Mouse (Mus musculus) embryonic facial prominence, embryonic 15.5 days (tissue): ENCODE results near the gene Cpsf7. TPM values are rescaled to one million over a fixed set of nuclear protein-coding genes. Genes with fewer than 3 reads are reported as not detected.
A peak's percentile ranks its signal among the peaks of the same experiment; 100 is the strongest.

Experiments
- ATAC-seq: fragments of 200-750 bp; cut with Nextera tagmentation; 2 replicates; pipeline ENCODE4 v1.8.0; 2017; ENCODE audit warnings: low read depth, moderate TSS enrichment; ENCODE audit not compliant: insufficient number of reproducible peaks, low FRiP score, low TSS enrichment
- H3K27ac ChIP-seq: fragments of 300-500 bp; sonication (generic); replicated peaks from 2 replicates; pipeline ENCODE4 v1.5.1; 2015; ENCODE audit warnings: mild to moderate bottlenecking, inconsistent platforms
- H3K27me3 ChIP-seq: fragments of 300-500 bp; sonication (generic); 2 replicates; pipeline ENCODE4 v1.6.1; 2015; ENCODE audit warnings: inconsistent platforms
- H3K36me3 ChIP-seq: fragments of 300-500 bp; sonication (generic); 2 replicates; pipeline ENCODE4 v1.6.1; 2015; ENCODE audit warnings: mild to moderate bottlenecking, inconsistent platforms
- H3K4me1 ChIP-seq: fragments of 300-500 bp; sonication (generic); 2 replicates; pipeline ENCODE4 v1.6.1; 2015; ENCODE audit warnings: inconsistent platforms
- H3K4me2 ChIP-seq: fragments of 300-500 bp; sonication (generic); replicated peaks from 2 replicates; pipeline ENCODE4 v1.6.1; 2015; ENCODE audit warnings: mild to moderate bottlenecking, inconsistent platforms
- H3K4me3 ChIP-seq: fragments of 300-500 bp; sonication (generic); replicated peaks from 2 replicates; pipeline ENCODE4 v1.5.1; 2015; ENCODE audit warnings: mild to moderate bottlenecking, inconsistent platforms
- H3K9ac ChIP-seq: fragments of 300-500 bp; sonication (generic); 2 replicates; pipeline ENCODE4 v1.6.1; 2015; ENCODE audit warnings: inconsistent platforms
- H3K9me3 ChIP-seq: fragments of 300-500 bp; sonication (generic); replicated peaks from 2 replicates; pipeline ENCODE4 v1.6.1; 2016; ENCODE audit warnings: inconsistent platforms
- WGBS: fragments of 180-500 bp; shearing (Covaris S2); methylation state at CpG from one replicate; pipeline ENCODE4 v1.1.7; 2015; 5-methylcytosine and 5-hydroxymethylcytosine counted together
- polyA plus RNA-seq: library from polyadenylated mRNA; unstranded; fragments of >200 nt; fragmentation: Nextera tagmentation; extraction: Ambion mirVana; gene quantifications from 2 replicates; pipeline ENCODE4 v1.2.1, GENCODE M21; 2015

Gene Cpsf7
- polyA plus RNA-seq, 1 experiment from 2014 or later: 49.5 TPM

DNA sequence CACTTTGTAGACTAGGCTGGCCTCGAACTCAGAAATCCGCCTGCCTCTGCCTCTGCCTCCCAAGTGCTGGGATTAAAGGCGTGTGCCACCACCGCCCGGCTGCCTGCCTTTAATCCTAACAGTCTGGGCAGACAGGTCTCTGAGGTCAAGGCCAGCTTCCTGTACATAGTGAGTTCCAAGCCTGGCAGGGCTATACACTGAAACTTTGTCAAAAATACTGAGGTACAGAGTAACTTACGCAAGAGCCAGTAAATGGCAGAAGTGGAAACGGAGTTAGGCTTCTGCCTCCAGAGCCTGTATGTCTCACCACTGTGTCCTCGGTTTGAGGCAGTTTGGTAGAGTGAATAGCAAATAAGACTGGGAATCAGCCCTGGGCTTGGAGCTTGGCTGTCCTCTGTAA is 62.2 kb downstream of the Cpsf7 start:
- Histone ChIP-seq H3K9me3 (no peaks in the 10 kb centered on the region), H3K4me3 (no peak overlapping the region), H3K9ac (no peak overlapping the region), H3K4me1 (peaks cover 20% of the 10 kb centered on the region), H3K27ac (no peak overlapping the region), H3K36me3 (peaks cover 16% of the 10 kb centered on the region; the same call in 1 of the 2 replicates), H3K4me2 (no peak overlapping the region), H3K27me3 (no peaks in the 10 kb centered on the region)
- WGBS: 84% methylated on average over 8 of the region's 8 CpGs
- ATAC-seq: no peak

DNA sequence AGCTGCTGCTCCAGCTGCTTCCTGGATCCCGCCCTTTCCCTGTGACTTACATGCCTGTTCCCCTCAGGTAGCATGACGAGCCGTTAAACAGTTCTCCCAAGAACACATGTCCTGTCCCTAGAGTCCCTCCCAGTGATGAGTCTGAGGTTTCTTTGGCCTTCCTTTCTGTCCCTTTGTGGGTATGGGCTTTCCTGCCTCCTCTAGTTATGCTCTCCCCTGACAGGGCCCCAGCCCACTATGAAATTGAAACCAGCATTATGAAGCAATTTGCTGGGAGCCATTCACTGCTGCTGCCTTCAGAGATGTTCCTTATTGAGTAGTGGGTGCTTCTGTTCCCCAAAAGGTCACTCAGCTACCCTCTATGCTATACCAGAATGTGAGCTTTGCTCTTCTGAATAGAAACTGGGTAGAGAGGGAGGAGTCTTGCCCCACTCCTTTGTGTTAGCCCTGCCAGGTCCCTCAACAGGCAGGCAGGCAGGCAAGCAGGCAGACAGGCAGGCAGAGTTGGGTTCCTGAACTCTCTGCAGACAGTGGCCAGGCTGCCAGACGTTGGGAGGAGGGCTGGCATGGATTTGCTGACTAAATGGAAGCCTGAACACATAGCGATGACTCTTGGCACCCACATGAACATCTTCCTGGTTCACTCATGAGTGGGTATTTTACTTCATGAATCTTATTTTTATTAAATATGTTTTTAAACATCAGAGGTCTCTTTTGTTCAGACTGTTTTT is 64.2 kb downstream of the Cpsf7 start:
- Histone ChIP-seq H3K27me3 (no peaks in the 10 kb centered on the region), H3K9me3 (no peaks in the 10 kb centered on the region), H3K27ac (peak overlapping the region; percentile 76), H3K4me3 (no peak overlapping the region), H3K36me3 (peaks cover 27% of the 10 kb centered on the region; the same call in 1 of the 2 replicates), H3K4me2 (no peak overlapping the region), H3K9ac (no peak overlapping the region), H3K4me1 (peaks cover 20% of the 10 kb centered on the region)
- ATAC-seq: peak; percentile 78
- WGBS: 28% methylated on average over 5 of the region's 5 CpGs

DNA sequence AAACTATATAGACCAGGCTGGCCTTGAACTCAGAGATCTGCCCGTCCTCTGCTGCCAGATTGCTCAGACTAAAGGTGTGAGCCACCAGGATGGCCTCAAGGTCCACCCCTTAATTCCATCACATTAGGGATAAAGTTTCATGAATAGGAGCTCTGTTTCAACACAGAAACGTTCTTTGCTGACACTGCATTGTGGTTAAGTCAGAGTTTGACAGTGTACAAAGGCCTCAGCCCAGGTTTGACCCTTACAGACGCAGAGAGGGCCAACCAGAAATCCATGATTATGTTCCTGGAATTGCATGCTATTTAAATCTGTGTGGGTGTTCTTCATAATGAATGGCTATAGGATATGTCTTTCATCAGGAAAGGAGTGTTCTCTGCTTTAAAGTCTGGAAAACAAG is 65.2 kb downstream of the Cpsf7 start:
- H3K36me3 ChIP-seq: peaks cover 32% of the 10 kb centered on the region; the same call in 1 of the 2 replicates
- no peak overlapping the region for H3K4me2 ChIP-seq
- no peak overlapping the region for H3K9ac ChIP-seq
- WGBS: 49% methylated on average over 3 of the region's 3 CpGs
- no peaks in the 10 kb centered on the region for H3K9me3 ChIP-seq
- H3K4me1 ChIP-seq: peaks cover 20% of the 10 kb centered on the region
- peak; percentile 25; the same call in 1 of the 2 replicates for ATAC-seq
- no peak overlapping the region for H3K27ac ChIP-seq
- H3K4me3 ChIP-seq: no peak overlapping the region
- no peaks in the 10 kb centered on the region for H3K27me3 ChIP-seq

DNA sequence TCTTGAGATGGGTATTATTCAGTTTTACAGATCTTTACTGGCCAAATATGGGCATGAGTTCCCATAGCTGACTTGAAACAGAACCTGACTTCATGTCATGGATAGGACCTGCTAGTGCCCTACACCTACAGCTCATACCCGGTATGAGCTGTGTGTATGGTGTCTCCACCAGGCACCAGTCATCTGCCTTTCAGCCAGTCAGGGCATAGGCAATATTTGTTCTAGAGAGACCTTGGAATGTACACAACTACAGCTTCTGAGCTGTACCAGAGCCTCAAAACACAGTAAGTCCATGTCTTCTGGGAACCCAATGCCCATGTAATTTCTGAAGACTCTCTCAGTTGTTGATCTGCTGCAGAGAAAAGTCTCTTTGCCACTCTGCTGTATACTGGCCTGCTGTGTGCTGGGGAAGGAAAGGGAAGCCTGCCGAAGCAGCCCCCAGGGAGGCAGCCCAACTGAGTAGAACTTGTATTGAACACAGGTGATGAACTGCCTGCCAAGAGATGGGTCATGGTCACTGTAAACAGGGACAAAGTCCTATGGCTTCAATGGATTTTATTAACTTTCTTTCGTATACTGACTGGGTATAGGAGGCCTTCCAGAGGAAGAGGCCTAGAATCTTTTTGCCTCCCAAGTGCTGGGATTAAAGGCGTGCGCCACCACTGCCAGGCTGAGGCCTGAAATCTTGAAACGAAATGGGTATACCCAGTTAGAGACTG is 66.8 kb downstream of the Cpsf7 start:
- Histone ChIP-seq H3K4me1 (peaks cover 20% of the 10 kb centered on the region), H3K9ac (no peak overlapping the region), H3K4me3 (no peak overlapping the region), H3K27me3 (no peaks in the 10 kb centered on the region), H3K4me2 (no peak overlapping the region), H3K9me3 (no peaks in the 10 kb centered on the region), H3K27ac (no peak overlapping the region), H3K36me3 (peaks cover 32% of the 10 kb centered on the region; the same call in 1 of the 2 replicates)
- no peak for ATAC-seq
- WGBS: 91% methylated on average over 6 of the region's 6 CpGs

Other genes with a start within 250 kb of the Cpsf7 start
- 2.8 and 3.5 TPM in 2 replicates for gene Dagla, start 220.4 kb upstream of the Cpsf7 start, polyA plus RNA-seq
- 0.95 and 1.1 TPM in 2 replicates for gene Syt7, start 136.2 kb upstream of the Cpsf7 start, polyA plus RNA-seq
- 1.9 and 2.4 TPM in 2 replicates for gene Lrrc10b, start 67.8 kb upstream of the Cpsf7 start, polyA plus RNA-seq
- 3.6 and 6.8 TPM in 2 replicates for gene Ppp1r32, start 42.3 kb upstream of the Cpsf7 start, polyA plus RNA-seq
- gene Sdhaf2, start 876 bp downstream of the Cpsf7 start, polyA plus RNA-seq: 53.6 and 58.6 TPM in 2 replicates
- 44.0 and 49.6 TPM in 2 replicates for gene Tmem216, start 31.0 kb downstream of the Cpsf7 start, polyA plus RNA-seq
- gene Cyb561a3, start 51.9 kb downstream of the Cpsf7 start, polyA plus RNA-seq: 24.5 and 25.8 TPM in 2 replicates
- gene Tmem138, start 52.1 kb downstream of the Cpsf7 start, polyA plus RNA-seq: 37.2 and 46.2 TPM in 2 replicates
- gene Ddb1, start 80.1 kb downstream of the Cpsf7 start, polyA plus RNA-seq: 338 and 340 TPM in 2 replicates
- gene Tkfc, start 80.4 kb downstream of the Cpsf7 start, polyA plus RNA-seq: 14.4 and 18.8 TPM in 2 replicates
- 2.1 and 2.6 TPM in 2 replicates for gene Vwce, start 108.9 kb downstream of the Cpsf7 start, polyA plus RNA-seq
- gene Pga5, start 152.8 kb downstream of the Cpsf7 start, polyA plus RNA-seq: not detected in 2 replicates
- 43.0 and 47.0 TPM in 2 replicates for gene Vps37c, start 163.5 kb downstream of the Cpsf7 start, polyA plus RNA-seq
- 0.81 and 1.3 TPM in 2 replicates for gene Cd5, start 213.7 kb downstream of the Cpsf7 start, polyA plus RNA-seq